Mouse (Mus musculus) liver, embryonic 14.5 days (tissue): ENCODE measurements around the gene Gm11084.

Experiments
- CTCF ChIP-seq: IDR thresholded peaks from 2 replicates; pipeline ENCODE4 v1.5.1; 2016; ENCODE audit warnings: antibody characterized with exemption, low read depth, control low read depth
- EP300 ChIP-seq: IDR thresholded peaks from 2 replicates; pipeline ENCODE4 v1.6.1; 2016; ENCODE audit warnings: antibody characterized with exemption, low read depth

- TF ChIP-seq CTCF (no peak), EP300 (no peak)
Observed at GRCm38 (mm10) chr2:72981441-72982109, 4.9 kb downstream of the Gm11084 start.
